Mouse (Mus musculus) midbrain, embryonic 15.5 days (tissue): ENCODE results near the gene Cgn. TPM values are rescaled to one million over a fixed set of nuclear protein-coding genes. Genes with fewer than 3 reads are reported as not detected.
"Not testable (repeated sequence)": the region's sequence is repeated elsewhere in the genome, so short reads cannot be mapped to it uniquely, and the experiment has no call there.

Experiments used
- ATAC-seq: fragments of 200-750 bp; cut with Nextera tagmentation; replicated peaks from 2 replicates; pipeline ENCODE4 v1.8.0; 2017; ENCODE audit warnings: moderate TSS enrichment
- H3K27ac ChIP-seq: fragments of 300-500 bp; sonication (generic); 2 replicates; pipeline ENCODE4 v1.5.1; 2015; ENCODE audit warnings: mild to moderate bottlenecking, inconsistent platforms
- H3K27me3 ChIP-seq: fragments of 300-500 bp; sonication (generic); replicated peaks from 2 replicates; pipeline ENCODE4 v1.6.1; 2015; ENCODE audit warnings: inconsistent platforms
- H3K36me3 ChIP-seq: fragments of 300-500 bp; sonication (generic); replicated peaks from 2 replicates; pipeline ENCODE4 v1.6.1; 2015; ENCODE audit warnings: inconsistent platforms
- H3K4me1 ChIP-seq: fragments of 300-500 bp; sonication (generic); 2 replicates; pipeline ENCODE4 v1.6.1; 2015; ENCODE audit warnings: inconsistent platforms
- H3K4me2 ChIP-seq: fragments of 300-500 bp; sonication (generic); 2 replicates; pipeline ENCODE4 v1.6.1; 2015; ENCODE audit warnings: inconsistent platforms, mild to moderate bottlenecking, moderate library complexity
- H3K4me3 ChIP-seq: fragments of 300-500 bp; sonication (generic); 2 replicates; pipeline ENCODE4 v1.5.1; 2015; ENCODE audit warnings: mild to moderate bottlenecking, inconsistent platforms
- H3K9ac ChIP-seq: fragments of 300-500 bp; sonication (generic); 2 replicates; pipeline ENCODE4 v1.6.1; 2015; ENCODE audit warnings: mild to moderate bottlenecking, inconsistent platforms
- H3K9me3 ChIP-seq: fragments of 300-500 bp; sonication (generic); 2 replicates; pipeline ENCODE4 v1.6.1; 2016; ENCODE audit warnings: inconsistent platforms
- WGBS: fragments of 180-500 bp; shearing (Covaris S2); methylation state at CpG from one replicate; pipeline ENCODE4 v1.1.7; 2015; ENCODE audit warnings: mixed read lengths; 5-methylcytosine and 5-hydroxymethylcytosine counted together
- polyA plus RNA-seq: library from polyadenylated mRNA; unstranded; fragments of >200 nt; fragmentation: Nextera tagmentation; extraction: Ambion mirVana; gene quantifications from 2 replicates; pipeline ENCODE4 v1.2.1, GENCODE M21; 2015

Cgn gene
- polyA plus RNA-seq, 1 experiment from 2014 or later: 13.7 TPM

DNA sequence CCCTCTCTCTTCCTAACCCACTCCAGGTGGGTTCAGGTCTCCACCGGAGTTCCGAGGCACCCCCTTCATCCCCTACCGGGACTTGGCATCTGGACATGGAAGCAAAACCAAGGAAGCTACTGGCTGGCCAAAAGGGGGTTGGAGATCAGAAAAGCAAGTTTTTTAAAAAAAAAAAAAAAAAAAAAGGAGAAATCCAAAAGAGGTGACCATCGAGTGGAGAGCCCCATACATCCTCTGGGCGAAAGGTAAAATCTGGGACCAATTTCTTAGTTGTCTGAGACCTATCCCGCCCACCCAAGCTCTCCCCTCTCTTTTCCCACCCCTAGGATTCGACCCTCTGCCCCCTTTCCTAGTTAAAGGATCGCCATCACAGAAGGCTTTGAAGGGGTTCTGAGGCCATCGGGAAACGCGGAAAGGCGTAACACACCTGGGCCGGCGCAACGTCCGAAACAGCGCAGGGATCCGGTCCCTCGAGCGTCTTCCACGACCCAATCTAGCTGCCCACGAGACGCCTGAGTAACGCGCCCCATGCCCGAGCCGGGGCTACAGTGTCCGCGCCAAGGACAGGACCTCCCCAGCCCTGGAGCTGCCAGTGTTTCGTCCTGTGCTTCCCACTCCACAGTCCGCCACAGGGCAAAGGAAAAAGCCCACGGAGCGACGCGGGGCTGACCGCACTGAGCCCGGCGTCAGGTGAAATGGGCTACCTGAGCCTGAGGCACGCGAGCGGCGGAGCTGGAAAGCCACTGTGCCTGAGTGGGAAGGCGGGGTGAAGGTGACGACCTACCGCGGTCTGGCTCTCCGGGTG is 28.8 kb downstream of the Cgn start:
- H3K4me1 ChIP-seq, H3K27me3 ChIP-seq, H3K9ac ChIP-seq, H3K9me3 ChIP-seq, H3K36me3 ChIP-seq, H3K27ac ChIP-seq: not testable (repeated sequence)
- peak; percentile 85 for ATAC-seq
- Histone ChIP-seq H3K4me3 (peak overlapping the region; percentile 37), H3K4me2 (peak overlapping the region; percentile 59)
- 4% methylated on average over 25 of the region's 47 CpGs for WGBS

DNA sequence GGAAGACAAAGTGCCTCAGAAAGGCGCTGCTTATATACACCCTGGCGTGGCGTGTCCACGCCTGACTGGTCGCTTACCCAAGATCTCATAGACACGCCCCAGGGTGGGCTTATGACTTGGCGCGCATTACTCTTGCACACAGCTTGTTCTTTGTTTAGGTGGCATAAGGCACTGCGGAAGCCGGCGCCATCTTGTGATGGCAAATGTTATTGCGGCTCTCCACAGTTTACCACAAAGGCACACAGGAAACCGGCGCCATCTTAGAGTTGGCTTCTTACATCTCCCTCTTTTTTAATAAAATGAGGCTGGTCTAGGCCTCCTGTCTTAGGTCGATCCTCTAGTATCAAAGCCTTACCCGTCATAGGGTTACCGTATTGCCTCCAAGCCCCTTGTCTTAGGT is 40.6 kb downstream of the Cgn start:
- Histone ChIP-seq H3K27ac (no peak overlapping the region), H3K9me3 (no peaks in the 10 kb centered on the region), H3K27me3 (no peaks in the 10 kb centered on the region), H3K9ac (no peak overlapping the region), H3K36me3 (no peaks in the 10 kb centered on the region), H3K4me2 (no peak overlapping the region), H3K4me1 (no peaks in the 10 kb centered on the region), H3K4me3 (no peak overlapping the region)
- WGBS: 96% methylated on average over 17 of the region's 17 CpGs
- ATAC-seq: no peak

DNA sequence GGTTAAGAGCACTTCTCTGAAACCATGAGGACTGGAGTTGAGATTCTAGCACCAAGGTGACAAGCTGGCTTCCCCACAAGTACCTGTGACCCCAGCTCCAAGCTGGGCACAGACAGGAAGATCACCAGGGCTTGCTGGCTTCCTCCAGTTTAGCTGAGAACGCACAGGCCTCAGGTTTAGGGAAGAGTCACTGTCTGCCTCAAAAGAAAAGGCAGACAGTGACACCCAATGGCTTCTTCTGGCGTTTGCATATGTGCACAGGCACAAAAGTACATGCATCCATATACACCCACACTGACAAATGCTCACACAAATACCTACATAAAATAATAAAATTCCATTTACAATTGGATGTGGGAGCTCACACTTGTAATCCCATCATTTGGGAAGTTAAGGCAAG is 62.7 kb downstream of the Cgn start:
- not testable (repeated sequence) for H3K4me1 ChIP-seq, H3K27me3 ChIP-seq, H3K4me2 ChIP-seq, H3K4me3 ChIP-seq, H3K27ac ChIP-seq, H3K9ac ChIP-seq, H3K9me3 ChIP-seq, H3K36me3 ChIP-seq, ATAC-seq
- 36% methylated on average over 2 of the region's 2 CpGs for WGBS

DNA sequence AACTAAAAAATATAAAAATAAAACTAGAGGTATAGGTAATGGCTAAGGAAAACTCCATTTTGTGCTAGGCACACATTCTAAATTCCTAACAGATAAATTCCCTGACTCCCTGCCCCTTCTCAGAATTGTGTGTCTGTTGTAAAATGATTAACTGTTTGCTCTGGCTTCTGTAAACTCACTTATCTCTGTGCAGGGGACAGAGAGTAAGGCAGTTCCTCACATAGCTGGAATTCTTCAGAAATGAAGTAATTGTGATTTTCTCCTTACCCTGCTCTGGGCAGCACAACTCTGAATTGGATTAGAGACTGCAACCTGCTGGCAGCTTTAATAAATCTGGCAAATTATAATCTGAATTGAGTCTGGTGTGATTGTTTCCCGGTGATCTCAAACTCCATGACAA is 68.0 kb downstream of the Cgn start:
- not testable (repeated sequence) for H3K27ac ChIP-seq, H3K27me3 ChIP-seq, H3K4me3 ChIP-seq, H3K9me3 ChIP-seq, ATAC-seq, H3K9ac ChIP-seq, H3K4me2 ChIP-seq, H3K36me3 ChIP-seq, H3K4me1 ChIP-seq
- 21% methylated on average over 1 of the region's 1 CpGs for WGBS

DNA sequence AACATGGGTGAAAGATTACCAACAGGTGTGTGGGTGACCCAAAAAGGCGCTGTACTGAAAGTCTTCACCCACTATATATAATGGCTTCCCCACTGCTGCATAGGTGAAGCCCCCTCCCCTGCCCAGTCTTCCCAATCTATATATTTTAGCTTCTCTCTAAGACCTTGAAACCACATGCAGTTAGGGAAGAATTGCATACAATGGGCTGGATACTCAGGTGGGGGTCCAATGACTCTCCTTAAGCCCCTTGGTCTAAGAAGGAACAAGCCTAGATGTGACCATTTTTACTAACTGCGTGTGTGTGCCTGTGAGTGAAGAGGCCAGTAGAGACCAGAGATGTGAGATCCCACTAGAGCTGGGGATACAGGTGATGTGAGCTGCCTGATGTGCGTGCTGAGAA is 72.9 kb downstream of the Cgn start:
- H3K9me3 ChIP-seq, H3K36me3 ChIP-seq, H3K4me3 ChIP-seq, H3K4me2 ChIP-seq, ATAC-seq, H3K27me3 ChIP-seq, H3K27ac ChIP-seq, H3K9ac ChIP-seq, H3K4me1 ChIP-seq: not testable (repeated sequence)
- WGBS: 83% methylated on average over 3 of the region's 3 CpGs

DNA sequence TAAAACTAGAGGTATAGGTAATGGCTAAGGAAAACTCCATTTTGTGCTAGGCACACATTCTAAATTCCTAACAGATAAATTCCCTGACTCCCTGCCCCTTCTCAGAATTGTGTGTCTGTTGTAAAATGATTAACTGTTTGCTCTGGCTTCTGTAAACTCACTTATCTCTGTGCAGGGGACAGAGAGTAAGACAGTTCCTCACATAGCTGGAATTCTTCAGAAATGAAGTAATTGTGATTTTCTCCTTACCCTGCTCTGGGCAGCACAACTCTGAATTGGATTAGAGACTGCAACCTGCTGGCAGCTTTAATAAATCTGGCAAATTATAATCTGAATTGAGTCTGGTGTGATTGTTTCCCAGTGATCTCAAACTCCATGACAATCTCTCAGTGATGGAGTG is 75.7 kb downstream of the Cgn start:
- H3K4me3 ChIP-seq, H3K9ac ChIP-seq, ATAC-seq, H3K36me3 ChIP-seq, H3K4me2 ChIP-seq, H3K27ac ChIP-seq, H3K27me3 ChIP-seq, H3K9me3 ChIP-seq, H3K4me1 ChIP-seq: not testable (repeated sequence)

Other genes starting within 250 kb of the Cgn start
- gene Snx27, start 203.8 kb downstream of the Cgn start, polyA plus RNA-seq: 86.4 and 94.7 TPM in 2 replicates
- gene Gm10972, start 143.4 kb downstream of the Cgn start, polyA plus RNA-seq: not detected in 2 replicates
- gene Tuft1, start 127.6 kb downstream of the Cgn start, polyA plus RNA-seq: 4.9 and 5.8 TPM in 2 replicates
- 0.32 and 0.49 TPM in 2 replicates for gene Selenbp2, start 92.9 kb downstream of the Cgn start, polyA plus RNA-seq
- gene Pogz, start 51.1 kb upstream of the Cgn start, polyA plus RNA-seq: 25.9 and 27.5 TPM in 2 replicates
- gene Psmb4, start 100.5 kb upstream of the Cgn start, polyA plus RNA-seq: 357 and 395 TPM in 2 replicates
- gene Selenbp1, start 146.6 kb upstream of the Cgn start, polyA plus RNA-seq: 11.2 and 14.0 TPM in 2 replicates
- gene Rfx5, start 167.6 kb upstream of the Cgn start, polyA plus RNA-seq: 6.5 and 7.0 TPM in 2 replicates
- 22.5 and 24.6 TPM in 2 replicates for gene Pi4kb, start 188.2 kb upstream of the Cgn start, polyA plus RNA-seq
- 20.7 and 21.2 TPM in 2 replicates for gene Zfp687, start 229.0 kb upstream of the Cgn start, polyA plus RNA-seq